Comparison of ENCODE assay signal across 7 mouse cellular contexts in the genomic region with DNA sequence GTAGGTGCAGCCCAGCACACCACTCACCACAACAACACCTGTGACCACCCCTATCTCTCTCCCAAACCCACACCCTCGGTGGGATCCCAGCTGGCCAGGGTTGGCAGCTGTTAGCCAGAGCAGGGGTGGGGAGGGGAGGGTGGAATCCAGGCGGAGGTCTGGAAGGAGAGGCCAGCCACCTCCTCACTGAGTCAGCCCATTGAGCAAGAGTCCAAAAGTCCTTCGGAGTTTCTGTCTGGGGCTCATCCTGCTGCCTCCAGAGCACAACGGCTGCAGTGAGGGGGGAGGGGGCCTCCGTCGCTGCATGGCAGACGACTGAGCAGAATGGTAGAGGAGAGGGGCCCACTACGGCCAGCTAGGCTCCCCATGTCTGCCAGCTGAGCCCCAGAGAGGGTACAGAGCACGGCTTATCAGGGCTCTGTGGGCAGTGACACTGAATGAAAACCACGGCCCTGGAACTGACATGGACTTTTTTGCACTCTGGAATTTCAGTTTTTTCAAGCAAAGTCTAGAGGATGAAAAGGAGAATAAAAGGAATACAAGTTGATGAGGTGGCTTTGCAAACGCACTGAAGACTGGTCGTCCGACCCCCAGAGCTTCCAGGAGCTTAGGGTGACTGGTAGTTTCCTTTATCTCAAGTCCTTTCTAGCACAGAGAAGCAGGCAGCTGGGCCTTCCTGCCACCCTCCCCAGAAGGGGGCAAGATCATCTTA. TPM values are rescaled to one million over a fixed set of nuclear protein-coding genes. Genes with fewer than 3 reads are reported as not detected.
DNase-seq lines count a peak whose midpoint lies in the region; ATAC-seq and TF ChIP-seq lines count a peak whose summit lies in the region.

No protein-coding gene starts in this region.

- H3K4me2 ChIP-seq in intestine, embryonic 15.5 days (replicated peaks), result peak overlapping the region; percentile 92
- peak overlapping the region; percentile 20 for H3K4me2 ChIP-seq in liver, embryonic 14.5 days (ENCODE audit: low read depth)
- peak overlapping the region; percentile 93 for H3K4me2 ChIP-seq in stomach, postnatal 0 days (replicated peaks; ENCODE audit: low read depth)

- 15% methylated on average over 13 of the region's 13 CpGs for WGBS in intestine, embryonic 15.5 days
- 14% methylated on average over 13 of the region's 13 CpGs for WGBS in liver, embryonic 14.5 days (ENCODE audit: insufficient replicate concordance)
- WGBS in stomach, postnatal 0 days, result 23% methylated on average over 13 of the region's 13 CpGs

- H3K4me1 ChIP-seq in intestine, embryonic 15.5 days (replicated peaks), result peaks cover 53% of the 10 kb centered on the region
- H3K4me1 ChIP-seq in liver, embryonic 14.5 days (replicated peaks; ENCODE audit: control insufficient read depth in 2 of 2, insufficient read depth in 2 of 2, low read length in 1 of 2), result peaks cover 0 to 12% of the 10 kb centered on the region in 2 experiments; a peak in 2 of 4 replicates
- peaks cover 5% of the 10 kb centered on the region for H3K4me1 ChIP-seq in stomach, postnatal 0 days (replicated peaks; ENCODE audit: control insufficient read depth, insufficient read depth)

- no peaks in the 10 kb centered on the region for H3K27me3 ChIP-seq in intestine, embryonic 15.5 days (replicated peaks)
- H3K27me3 ChIP-seq in liver, embryonic 14.5 days (ENCODE audit: control insufficient read depth, insufficient read depth, low read length), result peaks cover 31% of the 10 kb centered on the region
- H3K27me3 ChIP-seq in stomach, postnatal 0 days (ENCODE audit: control insufficient read depth, insufficient read depth, low read length), result no peaks in the 10 kb centered on the region

- H3K9me3 ChIP-seq in intestine, embryonic 15.5 days, result no peaks in the 10 kb centered on the region
- no peaks in the 10 kb centered on the region for H3K9me3 ChIP-seq in liver, embryonic 14.5 days (ENCODE audit: control insufficient read depth, low read length)
- H3K9me3 ChIP-seq in stomach, postnatal 0 days (ENCODE audit: control insufficient read depth, low read length), result no peaks in the 10 kb centered on the region

- TF ChIP-seq CTCF in liver, embryonic 14.5 days (IDR thresholded peaks at IDR 0.05; ENCODE audit: low read depth), result no peak
- no peak for TF ChIP-seq CTCF in stomach, postnatal 0 days (IDR thresholded peaks at IDR 0.05; ENCODE audit: low read depth)

- peak; percentile 79 for ATAC-seq in intestine, embryonic 15.5 days
- peak; percentile 51 for ATAC-seq in liver, embryonic 14.5 days (ENCODE audit: insufficient read depth)
- peak; percentile 67 for ATAC-seq in stomach, postnatal 0 days (ENCODE audit: low FRiP score, low TSS enrichment)

- peak overlapping the region; percentile 38 for H3K4me3 ChIP-seq in intestine, embryonic 15.5 days (replicated peaks)
- H3K4me3 ChIP-seq in liver, embryonic 14.5 days (ENCODE audit: insufficient read depth in 1 of 2, low read depth in 2 of 2, low read length in 2 of 2), result no peak overlapping the region
- H3K4me3 ChIP-seq in stomach, postnatal 0 days (ENCODE audit: low read depth, low read length), result peak overlapping the region; percentile 40

- peak overlapping the region; percentile 94 for H3K27ac ChIP-seq in intestine, embryonic 15.5 days
- H3K27ac ChIP-seq in liver, embryonic 14.5 days, result no peak overlapping the region
- H3K27ac ChIP-seq in stomach, postnatal 0 days (replicated peaks), result peak overlapping the region; percentile 94

- TF ChIP-seq EP300 in liver, embryonic 14.5 days (IDR thresholded peaks at IDR 0.05; ENCODE audit: low read depth), result no peak
- TF ChIP-seq EP300 in stomach, postnatal 0 days (optimal IDR thresholded peaks at IDR 0.05), result no peak

- peak; percentile 84 for DNase-seq in Muller cell, postnatal 12 days (ENCODE audit: inconsistent ontology term)
- peak; percentile 75 for DNase-seq in adrenal gland, postnatal 14 days
- DNase-seq in liver, embryonic 14.5 days (ENCODE audit: low read depth in 3 of 3, low spot score in 3 of 3), result peak; percentile 19 to 27 (median 23)
- DNase-seq in stomach, postnatal 0 days (ENCODE audit: low spot score), result peak; percentile 86
- no peak for DNase-seq in layer of hippocampus, postnatal 10 days (ENCODE audit: low spot score in 2 of 2)
- no peak for DNase-seq in urinary bladder, postnatal 10 days (ENCODE audit: low spot score)

- peak overlapping the region; percentile 33; the same call in 1 of the 2 replicates for H3K9ac ChIP-seq in intestine, embryonic 15.5 days
- H3K9ac ChIP-seq in liver, embryonic 14.5 days (replicated peaks), result no peak overlapping the region
- H3K9ac ChIP-seq in stomach, postnatal 0 days (ENCODE audit: low read length), result peak overlapping the region; percentile 55

- peaks cover 18% of the 10 kb centered on the region; the same call in 1 of the 2 replicates for H3K36me3 ChIP-seq in intestine, embryonic 15.5 days
- H3K36me3 ChIP-seq in liver, embryonic 14.5 days (replicated peaks; ENCODE audit: control insufficient read depth, insufficient read depth, low read depth), result no peaks in the 10 kb centered on the region
- H3K36me3 ChIP-seq in stomach, postnatal 0 days (ENCODE audit: control insufficient read depth, insufficient read depth, low read length), result no peaks in the 10 kb centered on the region; the same call in 1 of the 2 replicates

RNA-seq across cellular contexts. Expression of a gene that starts 5.6 kb away (rescaled TPM):
- not detected in 2 replicates for total RNA-seq in adrenal gland, postnatal 14 days (2021)
- 29.2 and 30.0 TPM in 2 replicates for polyA plus RNA-seq in intestine, embryonic 15.5 days (2015; fragmentation: Nextera tagmentation; extraction: Ambion mirVana)
- polyA plus RNA-seq in liver, embryonic 14.5 days (2012; rRNA removed), result 0.16 and 0.28 TPM in 2 replicates
- 0.13 and 0.36 TPM in 2 replicates for polyA plus RNA-seq in liver, embryonic 14.5 days (2014; fragmentation: Nextera tagmentation; extraction: Ambion mirVana)
- 32.0 and 35.7 TPM in 2 replicates for polyA plus RNA-seq in stomach, postnatal 0 days (2015; fragmentation: Nextera tagmentation; extraction: Ambion mirVana)
- total RNA-seq in layer of hippocampus, postnatal 10 days (2021), result 1 to 10 TPM; 7.6 TPM

RNA-seq across cellular contexts. Expression of a gene that starts 15.9 kb away (rescaled TPM):
- not detected in 2 replicates for total RNA-seq in adrenal gland, postnatal 14 days (2021)
- 0.10 and 0.63 TPM in 2 replicates for polyA plus RNA-seq in intestine, embryonic 15.5 days (2015; fragmentation: Nextera tagmentation; extraction: Ambion mirVana)
- 0.05 TPM in 1 of 2 replicates, not detected in the other for polyA plus RNA-seq in liver, embryonic 14.5 days (2012; rRNA removed)
- polyA plus RNA-seq in liver, embryonic 14.5 days (2014; fragmentation: Nextera tagmentation; extraction: Ambion mirVana), result 0.15 and 0.23 TPM in 2 replicates
- polyA plus RNA-seq in stomach, postnatal 0 days (2015; fragmentation: Nextera tagmentation; extraction: Ambion mirVana), result 0.34 and 0.78 TPM in 2 replicates
- 1 to 10 TPM; 2.2 to 2.3 TPM for total RNA-seq in layer of hippocampus, postnatal 10 days (2021)

RNA-seq across cellular contexts. Expression of a gene that starts 32.2 kb away (rescaled TPM):
- total RNA-seq in adrenal gland, postnatal 14 days (2021), result 0.34 TPM in 1 of 2 replicates, not detected in the other
- not detected in 2 replicates for polyA plus RNA-seq in intestine, embryonic 15.5 days (2015; fragmentation: Nextera tagmentation; extraction: Ambion mirVana)
- polyA plus RNA-seq in liver, embryonic 14.5 days (2012; rRNA removed), result 0.06 TPM in 1 of 2 replicates, not detected in the other
- polyA plus RNA-seq in liver, embryonic 14.5 days (2014; fragmentation: Nextera tagmentation; extraction: Ambion mirVana), result not detected in 2 replicates
- polyA plus RNA-seq in stomach, postnatal 0 days (2015; fragmentation: Nextera tagmentation; extraction: Ambion mirVana), result 0.12 TPM in 1 of 2 replicates, not detected in the other
- 10 to 100 TPM; 10.4 to 13.2 TPM for total RNA-seq in layer of hippocampus, postnatal 10 days (2021)

Comparison
In these comparisons a context has a peak if more than half of its experiments do, and no peak if none do; other contexts are left out.
1. DNase-seq: peak in Muller cell, postnatal 12 days (single experiment), adrenal gland, postnatal 14 days (single experiment), liver, embryonic 14.5 days (3 of 3) and stomach, postnatal 0 days (single experiment); none in layer of hippocampus, postnatal 10 days (0 of 2) and urinary bladder, postnatal 10 days (single experiment).
2. H3K4me2 ChIP-seq: peak in every context shown above with its lines; median percentile 93 in stomach, postnatal 0 days; 92 in intestine, embryonic 15.5 days; 20 in liver, embryonic 14.5 days.
3. H3K4me3 ChIP-seq: peak in intestine, embryonic 15.5 days (single experiment) and stomach, postnatal 0 days (single experiment); none in liver, embryonic 14.5 days (0 of 2).
4. RNA of a gene that starts 5.6 kb away (polyA plus RNA-seq): 32.0 to 35.7 TPM in stomach, postnatal 0 days and 29.2 to 30.0 TPM in intestine, embryonic 15.5 days; 0.13 to 0.36 TPM in liver, embryonic 14.5 days; every median in the first group is over 10 times any median in the second.
5. Peak in every context shown above with its lines, with median percentiles within 50 percentile points of each other: ATAC-seq.